Mouse (Mus musculus): ENCODE data around the gene Cib1. TPM values are rescaled to one million over a fixed set of nuclear protein-coding genes. Genes with fewer than 3 reads are reported as not detected.
A peak's percentile ranks its signal among the peaks of the same experiment; 100 is the strongest.

Cib1 gene
- polyA plus RNA-seq, 1 experiment from 2014 or later = 69.9 TPM

DNA sequence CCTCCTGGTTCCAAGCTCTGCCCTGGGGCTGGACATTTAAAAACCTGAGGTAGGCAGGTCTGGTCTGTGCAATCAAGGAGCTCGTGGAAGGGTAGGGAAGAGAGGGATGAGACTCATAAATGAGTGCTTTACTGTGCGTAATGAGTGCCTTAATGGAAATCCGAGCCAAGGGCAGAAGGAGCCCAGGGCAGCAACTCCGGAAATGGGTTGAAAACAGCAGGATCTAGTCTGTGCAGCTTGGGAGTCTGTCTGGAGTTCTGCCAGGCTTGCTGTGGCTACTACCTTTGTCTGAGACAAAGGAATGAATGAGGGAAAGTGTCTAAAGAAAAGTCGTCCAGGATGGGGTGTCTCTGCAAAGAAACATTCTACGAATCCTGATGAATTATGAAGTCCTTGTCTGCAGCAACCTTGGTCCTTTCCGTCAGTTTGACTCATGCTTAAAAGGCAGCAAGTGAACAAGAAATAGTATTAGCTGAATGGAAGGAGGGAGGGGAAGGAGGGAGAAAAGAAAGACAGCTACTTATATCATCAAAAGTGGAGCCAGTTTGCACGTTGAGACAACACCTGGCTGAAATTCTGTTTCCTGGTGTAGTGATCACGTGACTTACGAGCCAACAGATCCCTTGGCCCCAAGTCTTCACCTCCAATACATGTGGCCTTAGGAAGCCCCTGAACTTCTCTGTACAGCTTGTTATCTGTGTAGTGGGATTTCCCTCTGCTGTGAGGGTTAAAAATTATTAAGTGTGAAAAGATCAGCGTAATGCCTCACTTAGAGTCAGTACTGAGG, 43.3 kb downstream of the Cib1 start:
- H3K4me1 ChIP-seq = peaks cover 71% of the 10 kb centered on the region
- no peak overlapping the region for H3K4me3 ChIP-seq
- H3K4me2 ChIP-seq = 0 out of 2 replicates have a peak overlapping the region, but pooled peaks have one; percentile 9
- no peaks in the 10 kb centered on the region for H3K27me3 ChIP-seq
- peak overlapping the region; percentile 58 for H3K27ac ChIP-seq
- no peak overlapping the region for H3K9ac ChIP-seq
- no peaks in the 10 kb centered on the region for H3K9me3 ChIP-seq
- no peak for ATAC-seq (ENCODE audit: insufficient number of reproducible peaks, insufficient read depth, low FRiP score, low TSS enrichment, low read depth)
- 36% methylated on average over 11 of the region's 11 CpGs for WGBS
- H3K36me3 ChIP-seq = no peaks in the 10 kb centered on the region

GRCm38 (mm10) chr7:80188579-80189125, 44.0 kb downstream of the Cib1 start:
- Histone ChIP-seq H3K9me3 (no peaks in the 10 kb centered on the region), H3K4me1 (peaks cover 64% of the 10 kb centered on the region), H3K27me3 (no peaks in the 10 kb centered on the region), H3K27ac (peak overlapping the region; percentile 58), H3K4me3 (no peak overlapping the region), H3K9ac (no peak overlapping the region), H3K4me2 (0 out of 2 replicates have a peak overlapping the region, but pooled peaks have one; percentile 9), H3K36me3 (no peaks in the 10 kb centered on the region)
- no peak for ATAC-seq (ENCODE audit: insufficient number of reproducible peaks, insufficient read depth, low FRiP score, low TSS enrichment, low read depth)
- 66% methylated on average over 2 of the region's 2 CpGs for WGBS

DNA sequence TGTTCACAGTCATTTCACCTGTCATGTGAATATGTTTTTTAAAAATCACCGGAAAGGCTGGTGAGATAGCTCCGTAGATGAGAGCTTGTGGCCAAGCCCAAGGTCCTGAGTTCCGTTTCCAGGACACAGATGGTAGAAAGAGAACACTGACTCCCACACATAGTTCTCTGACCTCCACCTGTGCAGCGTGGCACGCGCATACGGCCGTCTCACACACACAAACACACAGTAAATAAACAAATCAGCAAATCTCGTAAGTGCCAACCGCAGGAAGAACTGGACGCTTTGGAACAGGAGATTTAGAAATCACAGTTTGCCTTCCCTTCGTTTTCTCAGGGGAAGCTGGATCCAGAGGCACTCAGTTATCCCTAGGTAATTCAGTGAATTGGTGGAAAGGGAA, 45.1 kb downstream of the Cib1 start:
- Histone ChIP-seq H3K36me3 (no peaks in the 10 kb centered on the region), H3K4me1 (peaks cover 54% of the 10 kb centered on the region), H3K9ac (peak overlapping the region; percentile 76; the same call in 1 of the 2 replicates), H3K4me2 (peak overlapping the region; percentile 89), H3K27ac (0 out of 2 replicates have a peak overlapping the region, but pooled peaks have one; percentile 51), H3K9me3 (no peaks in the 10 kb centered on the region), H3K27me3 (no peaks in the 10 kb centered on the region), H3K4me3 (peak overlapping the region; percentile 57)
- no peak for ATAC-seq (ENCODE audit: insufficient number of reproducible peaks, insufficient read depth, low FRiP score, low TSS enrichment, low read depth)
- 77% methylated on average over 12 of the region's 12 CpGs for WGBS

DNA sequence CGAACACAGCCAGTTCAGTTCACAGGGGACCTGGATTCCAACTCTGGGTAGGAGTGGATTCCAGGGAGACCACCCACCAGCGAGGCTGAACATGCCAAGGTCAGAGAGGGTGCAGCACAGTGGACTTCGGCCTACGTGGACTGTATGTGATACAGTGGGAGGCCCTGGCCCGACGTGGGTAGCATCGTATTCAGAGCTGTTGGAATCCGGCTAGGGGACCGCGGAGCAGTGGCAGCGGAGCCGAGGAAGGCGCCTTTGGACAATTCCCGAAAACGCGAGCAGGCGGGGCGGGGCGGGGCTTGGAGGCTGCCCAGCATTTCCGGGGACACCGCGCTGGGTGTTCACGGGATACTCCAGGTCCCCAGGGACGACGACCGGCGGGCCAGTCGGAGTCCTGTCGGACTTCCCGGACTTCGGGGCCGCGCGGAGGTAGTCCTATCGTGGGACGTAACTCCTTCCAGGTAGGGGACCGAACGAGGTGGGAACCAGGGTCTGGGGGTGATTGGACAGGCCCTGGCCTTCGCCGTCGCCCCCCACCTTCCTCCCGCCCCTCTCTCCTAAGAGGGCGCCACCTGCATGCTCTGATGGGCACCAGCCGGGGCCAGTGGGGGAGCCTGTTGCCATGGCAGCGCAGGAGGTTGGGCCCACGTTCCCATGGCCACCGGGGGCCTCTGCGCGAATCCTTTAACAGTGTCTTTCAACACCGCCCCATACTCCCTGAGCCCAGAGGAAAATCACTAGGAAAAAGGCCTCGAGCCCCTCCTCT, 45.9 kb downstream of the Cib1 start, which contains the start of gene Sema4b:
Gene Sema4b, plus strand, starts transcription at position 311 of the 766 bp plus-strand sequence.
- H3K9me3 ChIP-seq = no peaks in the 10 kb centered on the region
- no peaks in the 10 kb centered on the region for H3K27me3 ChIP-seq
- whole genome bisulfite sequencing = under 1% methylated on average over 49 of the region's 51 CpGs
- peaks cover 46% of the 10 kb centered on the region for H3K4me1 ChIP-seq
- ATAC-seq (ENCODE audit: insufficient number of reproducible peaks, insufficient read depth, low FRiP score, low TSS enrichment, low read depth) = peak; percentile 72
- peak within 1 kb of the TSS; percentile 51; the same call in 1 of the 2 replicates for H3K27ac ChIP-seq
- H3K4me3 ChIP-seq = peak within 1 kb of the TSS; percentile 57
- H3K36me3 ChIP-seq = no peaks in the 10 kb centered on the region
- peak within 1 kb of the TSS; percentile 89 for H3K4me2 ChIP-seq
- peak within 1 kb of the TSS; percentile 76 for H3K9ac ChIP-seq

GRCm38 (mm10) chr7:80186021-80186420, 46.6 kb downstream of the Cib1 start:
- H3K27ac ChIP-seq = no peak overlapping the region
- WGBS = 18% methylated on average over 8 of the region's 8 CpGs

GRCm38 (mm10) chr7:80184968-80185367, 47.6 kb downstream of the Cib1 start:
- Histone ChIP-seq H3K9me3 (no peaks in the 10 kb centered on the region), H3K27me3 (no peaks in the 10 kb centered on the region), H3K9ac (no peak overlapping the region), H3K27ac (no peak overlapping the region), H3K36me3 (no peaks in the 10 kb centered on the region), H3K4me3 (no peak overlapping the region), H3K4me2 (no peak overlapping the region), H3K4me1 (peaks cover 33% of the 10 kb centered on the region)
- WGBS = 43% methylated on average over 6 of the region's 6 CpGs
- ATAC-seq (ENCODE audit: insufficient number of reproducible peaks, insufficient read depth, low FRiP score, low TSS enrichment, low read depth) = no peak

More at GRCm38 (mm10) chr7:80186021-80186420, 46.6 kb downstream of the Cib1 start:
- ATAC-seq (ENCODE audit: insufficient number of reproducible peaks, insufficient read depth, low FRiP score, low TSS enrichment, low read depth) = no peak
- no peaks in the 10 kb centered on the region for H3K9me3 ChIP-seq
- no peak overlapping the region for H3K9ac ChIP-seq
- H3K36me3 ChIP-seq = no peaks in the 10 kb centered on the region
- peak overlapping the region; percentile 89 for H3K4me2 ChIP-seq
- no peaks in the 10 kb centered on the region for H3K27me3 ChIP-seq
- H3K4me3 ChIP-seq = peak overlapping the region; percentile 57
- peaks cover 39% of the 10 kb centered on the region for H3K4me1 ChIP-seq

DNA sequence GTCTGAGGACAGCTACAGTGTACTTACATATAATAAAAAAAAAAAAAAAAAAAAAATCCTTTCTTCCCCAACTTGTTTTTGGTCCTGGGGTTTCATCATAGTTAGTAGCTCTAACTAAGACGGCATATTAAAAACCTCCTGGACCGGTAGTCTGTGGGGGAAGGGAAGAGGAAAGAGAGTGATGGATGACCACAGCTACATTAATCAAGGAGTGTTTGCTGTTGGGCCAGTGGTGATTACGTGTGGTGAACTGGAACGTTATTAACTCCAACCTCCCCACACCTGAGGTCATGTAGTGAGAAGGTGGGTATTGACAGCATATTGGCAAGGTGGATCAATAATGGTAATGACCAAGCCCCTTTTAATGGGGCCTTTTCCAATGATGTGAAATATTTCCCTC, 48.1 kb downstream of the Cib1 start:
- Histone ChIP-seq H3K4me3 (no peak overlapping the region), H3K9ac (no peak overlapping the region), H3K9me3 (no peaks in the 10 kb centered on the region), H3K4me2 (no peak overlapping the region), H3K27ac (no peak overlapping the region), H3K36me3 (no peaks in the 10 kb centered on the region), H3K27me3 (no peaks in the 10 kb centered on the region), H3K4me1 (peaks cover 32% of the 10 kb centered on the region)
- ATAC-seq (ENCODE audit: insufficient number of reproducible peaks, insufficient read depth, low FRiP score, low TSS enrichment, low read depth) = no peak
- 75% methylated on average over 4 of the region's 4 CpGs for WGBS

DNA sequence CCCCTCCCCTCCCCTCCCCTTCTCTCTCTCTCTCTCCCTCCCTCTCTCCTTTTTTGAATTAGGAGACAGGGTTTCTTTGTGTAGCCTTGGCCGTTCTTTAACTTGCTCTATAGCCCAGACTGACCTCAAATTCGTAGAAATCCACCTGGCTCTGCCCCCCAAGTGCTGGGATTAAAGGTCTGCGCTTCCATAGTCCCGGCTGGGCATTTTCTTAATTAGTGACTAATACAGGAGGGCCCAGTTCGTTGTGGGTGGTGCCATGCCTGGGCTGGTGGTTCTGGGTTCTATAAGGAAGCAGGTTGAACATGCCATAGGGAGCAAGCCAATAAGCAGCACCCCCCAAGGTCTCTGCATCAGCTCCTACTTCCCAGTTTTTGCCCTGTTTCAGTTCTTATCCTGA, 48.6 kb downstream of the Cib1 start:
- Histone ChIP-seq H3K4me3 (no peak overlapping the region), H3K27me3 (no peaks in the 10 kb centered on the region), H3K9ac (no peak overlapping the region), H3K4me2 (no peak overlapping the region), H3K4me1 (peaks cover 27% of the 10 kb centered on the region), H3K36me3 (no peaks in the 10 kb centered on the region), H3K9me3 (no peaks in the 10 kb centered on the region), H3K27ac (no peak overlapping the region)
- no peak for ATAC-seq (ENCODE audit: insufficient number of reproducible peaks, insufficient read depth, low FRiP score, low TSS enrichment, low read depth)
- 46% methylated on average over 5 of the region's 5 CpGs for WGBS

GRCm38 (mm10) chr7:80183466-80183865, 49.1 kb downstream of the Cib1 start:
- ATAC-seq (ENCODE audit: insufficient number of reproducible peaks, insufficient read depth, low FRiP score, low TSS enrichment, low read depth) = no peak
- Histone ChIP-seq H3K36me3 (no peaks in the 10 kb centered on the region), H3K9ac (no peak overlapping the region), H3K4me2 (no peak overlapping the region), H3K27me3 (no peaks in the 10 kb centered on the region), H3K4me3 (no peak overlapping the region), H3K4me1 (peaks cover 21% of the 10 kb centered on the region), H3K9me3 (no peaks in the 10 kb centered on the region), H3K27ac (no peak overlapping the region)
- WGBS = 81% methylated on average over 1 of the region's 1 CpGs

GRCm38 (mm10) chr7:80182139-80182538, 50.5 kb downstream of the Cib1 start:
- ATAC-seq (ENCODE audit: insufficient number of reproducible peaks, insufficient read depth, low FRiP score, low TSS enrichment, low read depth) = no peak
- H3K27ac ChIP-seq = no peak overlapping the region
- no peak overlapping the region for H3K4me3 ChIP-seq
- H3K36me3 ChIP-seq = no peaks in the 10 kb centered on the region
- peaks cover 11% of the 10 kb centered on the region for H3K4me1 ChIP-seq
- H3K9ac ChIP-seq = no peak overlapping the region
- no peak overlapping the region for H3K4me2 ChIP-seq
- no peaks in the 10 kb centered on the region for H3K9me3 ChIP-seq
- H3K27me3 ChIP-seq = no peaks in the 10 kb centered on the region

GRCm38 (mm10) chr7:80181078-80181477, 51.5 kb downstream of the Cib1 start:
- no peaks in the 10 kb centered on the region for H3K36me3 ChIP-seq
- no peaks in the 10 kb centered on the region for H3K9me3 ChIP-seq
- H3K9ac ChIP-seq = no peak overlapping the region
- no peaks in the 10 kb centered on the region for H3K27me3 ChIP-seq
- H3K4me2 ChIP-seq = no peak overlapping the region
- H3K27ac ChIP-seq = no peak overlapping the region
- 77% methylated on average over 2 of the region's 2 CpGs for WGBS
- no peak overlapping the region for H3K4me3 ChIP-seq
- H3K4me1 ChIP-seq = peaks cover 2% of the 10 kb centered on the region; the same call in 1 of the 2 replicates
- no peak for ATAC-seq (ENCODE audit: insufficient number of reproducible peaks, insufficient read depth, low FRiP score, low TSS enrichment, low read depth)
